Mouse (Mus musculus) cerebellum, postnatal 36 days (tissue): ENCODE results near the gene Cux1.
A peak's percentile ranks its signal among the peaks of the same experiment; 100 is the strongest.

ENCODE experiments used
- DNase-seq, 2 experiments: peaks; one replicate each; pipeline ENCODE4 v3.0.0; 2021 to 2022; ENCODE audit warnings: mixed read lengths in 2 of 2

Cux1 gene

DNA sequence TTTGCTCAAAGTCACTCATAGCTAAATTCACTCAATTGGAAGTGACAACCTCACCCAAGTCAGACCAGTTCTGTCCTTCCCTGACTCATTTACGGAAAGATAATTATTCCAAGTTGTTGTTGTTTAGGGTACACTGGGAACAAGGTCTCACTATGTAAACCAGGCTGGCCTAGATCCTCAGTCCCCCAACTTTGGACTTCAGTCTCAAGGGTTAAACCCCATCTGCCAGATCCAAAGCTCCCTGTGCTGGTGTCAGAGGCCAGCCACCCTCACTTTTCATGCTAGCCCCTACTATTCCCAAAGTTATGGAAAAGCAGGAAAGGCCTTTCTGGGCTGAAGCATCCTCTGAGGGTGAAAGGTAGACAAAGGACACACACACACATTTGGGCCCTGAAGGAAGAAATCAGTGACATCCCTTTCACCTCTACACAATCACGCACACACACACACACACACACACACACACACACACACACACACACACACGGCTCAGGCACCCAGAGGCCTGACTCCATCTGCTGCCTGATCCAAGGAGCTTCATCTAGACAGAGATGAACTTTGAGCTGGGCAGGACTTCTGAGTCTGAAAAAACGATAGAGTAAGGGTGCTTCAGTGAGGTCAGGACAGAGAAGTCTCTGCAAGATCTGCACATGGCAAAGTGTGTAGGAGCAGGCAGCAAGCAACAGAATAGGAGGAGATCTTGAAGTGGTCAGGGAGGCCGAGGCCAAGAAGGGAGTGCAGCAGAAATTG, 31.1 kb downstream of the Cux1 start:
- no peak for DNase-seq

DNA sequence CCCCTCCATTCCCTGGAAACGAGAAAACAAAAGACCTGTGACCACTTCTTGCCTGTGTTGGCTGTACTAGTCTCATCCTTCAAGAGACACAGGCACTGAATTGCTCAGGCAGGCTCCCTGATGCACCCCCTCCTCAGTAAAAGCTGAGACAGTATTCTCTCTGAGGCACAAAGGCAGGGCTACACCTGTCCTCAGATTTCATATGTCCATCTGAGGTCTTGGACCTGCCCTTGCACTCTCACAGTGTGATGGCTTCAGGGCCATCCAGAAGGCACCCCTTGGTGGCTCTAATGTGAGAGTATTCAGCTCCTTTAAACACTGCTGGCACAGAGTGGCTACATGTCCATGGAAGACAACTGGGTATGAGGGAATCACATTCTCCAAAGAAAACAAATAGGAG, 32.1 kb downstream of the Cux1 start:
- DNase-seq, result no peak

DNA sequence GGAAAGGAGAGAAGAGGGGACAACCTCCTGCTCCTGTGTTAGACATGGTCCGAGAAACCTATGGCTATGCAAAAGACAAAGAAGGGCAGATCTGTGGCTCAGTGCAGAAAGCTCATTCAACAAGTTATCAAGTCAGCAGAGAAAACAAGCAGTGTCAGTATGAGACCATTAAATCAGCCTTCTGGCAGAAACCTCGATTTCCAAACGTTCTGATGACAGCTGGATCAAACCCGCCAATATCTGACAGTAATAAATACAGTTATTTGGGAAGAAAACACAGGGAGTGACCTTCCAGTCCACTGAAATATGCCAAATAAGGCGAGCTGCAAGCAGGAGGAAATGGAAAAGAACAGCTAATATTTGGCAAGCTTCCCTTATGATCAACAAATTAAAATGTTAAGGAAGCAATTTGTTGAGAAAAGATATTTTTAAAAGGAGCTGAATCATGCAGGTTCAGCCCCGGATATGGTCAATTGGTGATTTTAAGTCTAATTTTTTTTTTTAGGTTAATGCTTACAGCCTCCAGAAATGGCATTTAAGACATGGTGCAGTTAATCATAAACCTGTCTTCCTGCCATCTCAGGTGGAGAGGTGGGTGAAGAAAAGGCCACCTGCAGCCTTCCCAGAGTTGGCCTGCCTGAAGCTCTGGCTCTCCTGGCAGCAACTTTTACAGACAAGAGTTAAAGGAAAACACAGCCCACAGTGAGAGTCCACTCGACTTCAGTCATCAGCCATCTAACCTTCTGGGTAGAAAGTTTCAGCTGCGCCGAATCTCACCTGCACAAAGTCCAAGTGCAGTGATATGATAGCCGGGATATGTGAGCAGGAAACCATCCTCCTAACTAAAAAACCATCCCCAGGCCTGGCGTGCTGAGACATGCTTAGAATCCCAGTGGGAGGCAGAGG, 33.7 kb downstream of the Cux1 start:
- no peak for DNase-seq

DNA sequence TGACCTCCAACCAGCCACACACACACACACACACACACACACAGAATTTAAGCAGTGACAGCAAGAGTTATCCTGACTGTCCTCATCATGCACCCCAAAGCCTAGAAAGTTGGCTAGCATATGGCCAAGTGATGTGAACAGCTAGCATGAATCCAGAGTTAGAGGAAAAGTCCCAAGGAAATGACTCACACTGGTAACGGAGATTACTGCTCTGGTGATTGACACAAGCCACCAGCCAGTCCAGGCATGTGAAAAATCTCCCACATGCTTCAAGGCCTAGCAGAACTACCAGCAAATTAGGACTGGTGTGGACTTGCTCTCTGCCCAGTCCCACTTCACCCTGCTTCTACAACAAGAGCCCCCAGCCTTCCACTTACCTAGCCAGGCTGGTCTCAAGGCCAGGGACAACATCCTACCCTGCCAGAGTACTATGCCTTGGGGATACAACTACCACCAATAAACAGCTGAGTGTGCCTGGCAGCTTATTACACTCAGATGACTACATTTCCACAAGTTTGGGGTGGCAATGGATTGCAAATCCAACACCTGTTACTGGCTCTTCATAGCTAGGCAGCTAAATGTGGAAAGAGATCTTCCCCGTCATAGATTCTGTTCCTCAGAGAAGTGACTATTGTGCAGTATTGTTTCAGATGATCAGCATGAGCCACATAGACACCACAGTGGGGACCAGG, 35.5 kb downstream of the Cux1 start:
- no peak for DNase-seq

DNA sequence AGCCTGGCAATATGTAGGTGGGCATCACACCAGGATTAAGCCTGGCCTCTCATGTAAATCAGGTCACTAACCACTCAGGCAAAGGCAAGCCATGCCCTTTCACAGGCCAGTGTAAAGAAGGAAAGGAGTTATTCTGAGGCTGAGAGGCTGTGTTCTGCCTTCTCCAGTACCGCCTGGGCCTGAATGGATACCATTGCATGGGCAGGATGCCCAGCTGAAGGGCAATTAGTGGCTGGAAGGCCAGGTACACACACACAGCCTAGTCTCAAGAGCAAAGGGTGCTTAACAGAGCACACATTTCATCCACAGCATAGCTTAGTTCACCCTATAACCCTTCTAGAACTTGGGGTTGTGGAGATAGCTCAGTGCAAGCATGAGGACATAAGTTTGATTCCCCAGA, 36.4 kb downstream of the Cux1 start:
- peak in 1 of 2 experiments; percentile 33 for DNase-seq

DNA sequence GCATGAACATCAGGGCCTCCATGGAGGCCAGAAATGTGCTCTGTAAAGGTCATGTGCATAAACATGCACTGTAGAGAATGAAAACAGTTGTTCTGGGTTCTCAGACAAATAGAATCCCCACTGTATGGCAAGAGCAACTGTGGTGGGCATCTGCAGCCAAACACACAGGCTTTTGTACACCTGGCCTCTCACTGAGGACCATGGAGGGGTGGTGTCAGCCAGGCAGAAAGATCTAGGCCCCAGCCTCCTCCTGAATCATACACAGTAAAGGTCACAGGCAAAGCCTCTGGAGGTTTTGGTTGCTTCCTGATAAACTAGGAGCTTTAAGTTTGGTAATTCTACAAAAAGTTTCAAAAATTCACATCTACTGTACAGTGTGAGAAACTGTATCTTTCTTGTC, 38.1 kb downstream of the Cux1 start:
- DNase-seq, result no peak

DNA sequence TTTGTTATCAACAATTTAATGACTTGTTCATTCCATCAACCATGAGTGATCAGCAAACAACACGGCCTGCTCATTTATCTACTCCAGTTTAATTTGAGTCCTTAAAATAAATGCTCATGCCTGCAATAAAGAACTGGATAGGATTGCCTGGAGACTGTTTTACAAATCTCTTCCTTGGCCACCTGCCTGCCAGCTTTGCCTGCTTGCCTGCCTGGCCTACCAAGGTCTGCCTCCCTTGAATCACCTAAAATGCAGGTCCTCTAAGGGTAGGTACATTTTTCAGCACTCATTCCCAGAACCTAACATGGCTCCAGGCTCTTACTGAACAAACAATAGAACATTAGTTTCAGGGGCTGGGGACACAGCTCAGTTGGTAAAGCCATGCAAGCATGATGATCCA, 39.4 kb downstream of the Cux1 start:
- peak; percentile 29 to 42 for DNase-seq

DNA sequence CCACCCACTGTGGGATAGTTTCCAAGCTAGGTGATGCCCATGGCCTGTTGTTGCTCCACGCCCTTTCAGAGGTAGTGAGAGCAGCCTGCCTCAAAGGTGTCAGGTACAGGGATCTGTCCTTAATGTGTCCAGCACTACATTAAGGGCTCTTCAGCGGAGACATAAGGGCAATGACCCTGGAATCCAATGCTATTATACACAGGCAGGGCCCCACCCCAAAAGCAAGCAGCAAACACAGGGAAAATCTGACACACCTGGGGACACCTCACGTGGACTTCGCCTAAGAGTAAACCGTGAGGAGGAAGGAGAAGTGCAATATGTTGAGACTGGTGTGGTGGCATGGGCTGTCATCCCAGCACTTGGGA, 40.8 kb downstream of the Cux1 start:
- DNase-seq, result no peak

DNA sequence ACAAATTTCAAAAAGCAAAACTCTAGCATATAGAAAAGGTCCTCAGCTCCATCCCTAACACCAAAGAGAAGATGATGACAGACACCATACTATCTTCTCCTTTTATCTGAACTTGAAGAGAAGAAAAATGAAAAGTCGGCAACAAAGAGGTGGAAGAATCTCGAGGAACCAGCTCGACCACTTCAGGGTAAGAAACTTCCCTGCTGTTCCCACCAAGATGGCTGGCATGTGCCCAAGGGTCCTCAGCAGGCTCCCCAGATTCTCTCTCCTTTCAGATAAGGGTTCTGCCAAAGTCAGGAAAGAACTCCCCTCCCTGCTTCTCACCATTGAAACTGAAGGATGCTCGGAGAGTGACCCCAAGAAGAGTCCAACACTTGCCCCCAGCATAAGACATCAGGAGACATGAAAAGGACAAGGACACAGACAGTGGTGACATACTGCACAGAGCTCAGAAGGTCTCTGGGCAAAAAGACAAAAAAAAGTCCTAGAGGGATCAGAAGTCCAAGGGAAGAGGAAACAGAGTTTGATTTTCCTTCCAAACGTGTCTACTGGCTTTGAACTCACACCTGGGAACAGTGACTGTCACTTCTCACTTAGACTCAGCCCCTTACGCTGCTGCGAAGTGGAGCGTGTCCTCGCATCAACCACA, 41.3 kb downstream of the Cux1 start:
- no peak for DNase-seq

DNA sequence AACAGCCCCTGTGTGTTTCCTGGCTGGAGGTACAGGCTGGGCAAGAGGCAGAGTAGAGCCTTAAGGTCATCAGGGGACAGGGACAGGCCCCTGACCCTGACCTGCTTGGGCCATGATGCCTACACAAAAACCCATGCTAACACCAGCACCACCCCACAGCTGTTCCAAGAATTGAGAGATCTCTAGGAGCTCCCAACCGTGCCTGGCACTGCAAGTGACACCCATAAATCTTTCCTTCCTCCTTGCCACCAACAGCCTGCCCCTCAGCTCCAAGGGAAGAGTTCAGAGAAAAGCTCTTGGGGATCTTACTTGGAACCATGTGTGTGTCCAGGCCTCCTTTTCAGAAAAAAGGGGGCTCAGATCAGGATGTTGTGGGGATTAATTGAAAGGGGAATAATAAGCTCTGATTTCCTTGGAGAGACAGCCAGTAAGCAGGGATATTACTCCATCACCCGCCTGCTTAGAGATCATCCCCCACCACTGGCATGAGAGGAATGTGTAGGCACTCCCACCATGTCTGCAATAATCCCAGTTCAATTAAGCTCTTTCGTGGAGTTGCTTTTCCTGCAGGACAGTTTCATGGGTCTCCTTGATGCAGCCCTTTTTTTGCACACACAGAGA, 44.3 kb downstream of the Cux1 start:
- DNase-seq, result no peak

DNA sequence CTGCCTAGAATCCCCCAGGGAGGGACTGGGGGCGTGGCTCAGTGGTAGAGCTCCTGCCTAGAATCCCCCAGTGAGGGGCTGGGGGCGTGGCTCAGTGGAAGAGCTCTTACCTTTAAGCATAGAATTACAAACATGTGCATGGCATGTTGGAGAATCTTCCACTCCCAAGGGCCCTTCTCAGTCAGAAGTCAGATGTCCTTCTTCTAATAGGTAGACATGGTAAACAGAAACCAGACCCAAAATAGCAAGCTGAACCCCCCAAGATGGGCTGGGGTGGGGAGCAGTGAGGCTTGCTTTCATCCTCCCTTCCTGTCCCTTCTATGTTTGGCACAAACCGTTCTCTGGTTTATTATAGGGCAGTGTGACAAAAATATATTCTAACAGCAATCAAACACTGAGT, 45.6 kb downstream of the Cux1 start:
- DNase-seq, result no peak

DNA sequence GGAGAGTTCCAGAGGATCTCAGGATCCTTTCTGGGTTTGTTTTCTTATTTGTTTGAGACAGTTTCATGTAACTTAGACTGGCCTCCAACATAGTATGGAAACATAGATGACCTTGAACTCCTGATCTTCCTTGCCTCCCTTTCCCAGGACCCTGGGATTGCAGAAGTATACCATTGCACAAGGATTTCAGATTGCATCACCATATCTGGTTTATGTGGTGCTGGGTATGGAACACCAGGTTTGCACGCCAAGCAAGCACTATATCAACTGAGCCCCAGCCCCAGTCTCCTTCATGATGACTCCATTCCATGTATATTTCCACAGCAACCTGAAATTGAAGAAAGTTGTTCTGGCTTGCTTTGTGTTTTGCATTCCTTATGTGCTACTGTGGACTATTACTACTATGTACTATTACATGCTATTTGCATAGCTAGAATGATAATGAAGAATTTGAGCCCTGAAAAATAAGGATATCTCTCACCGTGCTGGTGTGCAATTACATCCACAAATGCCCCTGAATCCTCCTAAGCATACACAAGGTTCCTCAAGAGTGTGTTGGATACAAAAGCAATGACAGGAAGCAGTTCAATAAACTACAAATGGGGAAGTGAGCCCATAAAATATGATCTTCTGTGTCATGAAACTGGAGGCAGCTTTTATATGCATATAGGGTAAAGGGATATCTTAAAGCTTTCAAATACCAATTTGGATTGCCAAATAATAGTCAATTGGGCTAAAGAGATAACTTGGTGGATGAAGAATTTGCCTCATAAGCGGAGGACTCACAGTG, 48.4 kb downstream of the Cux1 start:
- no peak for DNase-seq

DNA sequence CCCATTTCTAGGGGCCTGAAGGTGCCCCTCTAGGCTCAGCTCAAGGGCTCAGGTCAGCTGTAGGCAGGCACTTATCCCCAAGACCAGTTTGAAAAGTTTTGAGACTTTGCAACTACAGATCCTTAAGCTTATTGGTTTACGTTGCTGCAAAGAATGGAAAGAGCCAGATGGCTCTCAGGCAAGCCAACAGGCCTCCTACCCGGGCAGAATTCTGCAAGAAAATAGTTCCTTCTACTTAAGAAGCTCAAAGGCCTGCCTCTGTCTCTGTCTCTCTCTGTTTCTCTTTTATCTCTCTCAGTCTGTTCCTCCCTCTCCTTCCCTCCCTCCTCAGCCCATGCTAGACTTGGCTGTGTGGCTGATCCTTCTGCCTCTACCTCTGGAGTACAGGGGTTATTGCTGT, 49.8 kb downstream of the Cux1 start:
- DNase-seq, result no peak

DNA sequence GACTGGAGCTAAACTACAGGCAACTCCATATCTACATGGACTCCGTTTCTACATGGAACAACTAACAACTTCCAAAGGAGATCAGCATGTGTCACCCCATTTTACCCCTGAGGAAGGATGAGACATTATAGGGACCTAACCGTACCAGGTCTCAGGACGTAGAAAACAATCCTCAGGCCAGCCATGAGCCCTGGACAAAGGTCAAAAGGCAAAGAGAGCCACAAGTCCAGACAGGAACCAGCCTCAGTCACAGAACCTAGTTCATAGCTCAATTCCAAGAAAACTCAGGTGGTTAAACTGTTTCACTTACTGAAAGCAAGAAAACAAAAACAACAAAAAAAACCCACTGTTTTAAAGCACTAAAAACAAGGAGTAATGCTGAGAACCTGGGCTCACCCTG, 50.7 kb downstream of the Cux1 start:
- no peak for DNase-seq

DNA sequence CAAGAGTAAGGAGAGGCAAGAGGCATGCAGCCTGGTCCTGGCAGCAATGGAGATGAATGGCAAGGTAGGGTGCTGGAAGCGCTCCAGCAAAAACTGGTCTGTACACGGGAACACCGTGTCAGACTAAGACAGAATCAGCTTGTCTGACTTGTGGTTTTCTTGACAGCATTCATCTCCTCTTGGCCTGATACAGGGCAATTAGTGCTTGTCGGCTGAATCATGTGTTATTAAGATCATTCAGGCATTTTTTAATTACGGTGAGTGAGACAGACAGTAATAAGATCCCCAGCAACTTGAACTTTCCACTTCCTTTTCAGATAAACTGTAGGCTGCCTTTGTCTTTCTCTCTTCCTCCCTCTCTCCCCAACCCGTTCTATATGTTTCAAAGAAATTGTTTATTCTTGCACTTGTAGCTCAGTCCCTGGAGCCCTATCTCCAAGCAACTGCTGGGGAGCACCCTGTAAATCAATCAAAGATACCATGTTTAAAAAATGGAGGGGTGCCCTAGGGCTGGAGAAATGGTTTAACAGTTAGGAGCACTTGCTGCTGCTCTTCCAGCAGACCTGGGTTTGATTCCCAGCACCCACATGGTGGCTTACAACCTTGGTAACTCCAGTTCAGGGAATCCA, 53.1 kb downstream of the Cux1 start:
- peak; percentile 67 to 74 for DNase-seq

DNA sequence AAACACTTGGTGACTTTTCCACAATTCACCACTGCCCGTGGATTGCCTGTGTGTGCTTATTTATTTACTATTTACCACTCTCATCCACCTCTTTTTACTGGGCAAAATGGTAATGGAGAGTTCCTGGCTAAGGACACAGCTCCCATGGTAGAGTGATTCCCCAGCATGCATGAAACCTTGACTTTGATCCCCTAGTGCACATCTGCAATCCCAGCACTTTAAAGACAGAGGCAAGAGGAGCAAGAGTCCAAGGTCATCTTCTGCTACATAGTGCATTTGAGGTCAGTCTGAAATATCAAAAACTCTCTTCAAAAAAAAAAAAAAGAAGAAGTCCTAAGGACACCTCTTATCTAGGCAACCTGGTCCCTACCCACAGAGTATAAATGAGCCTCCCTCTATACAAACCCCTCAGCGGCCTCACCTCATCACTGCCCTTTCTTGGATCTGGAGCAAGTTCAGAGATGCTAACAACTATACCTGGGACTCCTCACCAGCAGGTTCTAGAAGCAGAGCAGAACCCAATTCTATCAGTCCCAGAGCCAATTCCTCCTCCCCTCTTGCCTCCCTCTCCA, 55.1 kb downstream of the Cux1 start:
- DNase-seq, result no peak

DNA sequence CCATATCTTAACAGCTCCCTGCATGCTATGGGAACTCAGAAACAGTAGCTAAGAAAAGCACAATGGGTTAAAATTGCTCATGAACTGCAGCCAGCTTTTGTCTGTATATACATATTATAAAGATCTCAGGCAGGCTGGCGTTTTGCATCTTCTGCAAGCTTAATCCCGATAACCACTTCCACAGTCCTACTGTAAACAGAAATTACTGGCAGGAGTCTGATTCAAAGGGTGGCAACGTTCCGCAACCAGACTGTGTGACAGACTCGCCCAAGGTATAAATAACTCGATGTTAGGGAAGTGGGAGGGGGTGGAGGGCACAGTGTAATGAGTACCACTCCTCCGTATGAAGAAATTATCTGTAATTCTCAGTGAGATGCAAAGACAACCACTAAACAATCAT, 55.9 kb downstream of the Cux1 start:
- DNase-seq, result no peak

DNA sequence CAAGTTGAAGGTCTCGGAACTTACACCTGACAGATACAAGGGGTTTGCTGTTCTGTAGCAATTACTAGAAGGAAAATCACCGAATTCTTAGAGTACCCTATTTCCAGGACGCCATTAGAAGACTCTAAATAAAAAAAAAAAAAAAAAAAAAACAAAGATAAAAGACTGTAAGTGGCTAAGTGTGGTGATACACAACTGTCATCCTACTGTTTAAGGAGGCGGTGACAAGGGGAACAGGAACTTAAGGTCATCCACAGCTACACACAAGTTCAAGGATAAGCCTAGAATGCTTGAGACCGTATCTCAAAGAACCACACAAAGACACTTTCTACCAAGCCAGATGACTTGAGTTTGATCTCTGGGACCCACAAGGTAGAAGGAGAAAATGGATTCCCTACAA, 56.7 kb downstream of the Cux1 start:
- no peak for DNase-seq

DNA sequence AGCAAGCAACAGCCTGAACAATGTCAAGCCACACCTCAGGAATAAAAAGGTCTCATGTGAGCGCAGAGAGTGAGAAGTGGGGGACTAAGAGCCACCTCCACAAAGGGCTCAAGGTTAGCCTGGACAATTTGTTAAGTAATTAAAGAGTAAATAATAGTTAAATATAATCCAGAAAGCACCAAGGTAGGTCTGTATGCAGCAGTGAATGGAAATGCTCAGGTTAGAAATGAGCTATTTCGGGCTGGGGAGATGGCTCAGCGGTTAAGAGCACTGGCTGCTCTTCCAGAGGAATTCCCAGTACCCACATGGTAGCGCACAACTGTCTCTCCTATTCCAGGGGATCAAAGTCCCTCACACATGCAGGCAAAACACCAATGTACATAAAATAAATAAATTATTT, 59.7 kb downstream of the Cux1 start:
- no peak for DNase-seq

DNA sequence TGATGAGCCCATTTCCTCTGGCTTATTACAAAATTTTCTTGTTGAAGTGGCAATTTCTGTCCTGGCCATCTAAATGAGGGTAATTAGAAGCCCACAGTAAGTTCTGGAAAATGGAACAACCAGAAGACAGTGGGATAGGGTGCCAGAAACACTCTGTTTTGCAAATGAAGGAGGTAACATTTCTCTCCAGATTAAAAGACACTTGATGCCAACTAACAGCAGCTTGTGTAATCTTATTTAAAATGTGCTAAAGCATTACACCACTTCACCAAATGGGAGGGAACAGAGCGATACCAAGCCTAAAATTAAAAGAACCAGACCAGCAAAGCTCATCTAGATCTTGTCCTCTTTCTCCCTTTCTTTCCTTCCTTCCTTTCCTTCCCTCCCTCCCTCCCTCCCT, 61.0 kb downstream of the Cux1 start:
- no peak for DNase-seq

DNA sequence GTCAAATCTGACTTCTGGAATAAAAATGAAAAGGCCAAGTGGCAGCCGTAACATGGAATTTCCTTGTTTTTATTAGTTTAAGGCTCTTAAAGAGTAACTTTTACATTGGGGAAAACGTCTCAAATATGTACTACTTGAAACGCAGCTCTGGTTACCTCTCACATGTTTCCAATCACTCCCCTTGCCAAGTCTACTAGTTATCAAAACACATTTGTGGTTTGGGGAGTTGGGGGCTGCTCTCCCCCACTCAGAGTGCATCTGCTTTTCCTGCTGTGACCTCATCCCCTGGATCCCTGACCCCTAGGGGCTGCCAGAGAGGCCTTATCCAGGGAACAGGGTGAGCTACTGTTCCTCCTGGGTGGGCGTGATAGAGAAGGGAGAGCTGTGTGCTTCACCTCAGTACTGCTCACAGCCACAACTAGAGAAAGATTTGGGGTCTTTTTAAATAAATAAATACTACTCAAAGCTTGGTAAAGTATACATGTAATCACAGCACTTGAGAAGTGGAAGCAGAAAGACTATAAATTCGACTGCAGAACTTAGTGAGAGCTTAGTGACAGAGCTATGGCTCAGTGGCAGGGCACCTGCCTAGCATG, 64.7 kb downstream of the Cux1 start:
- DNase-seq, result no peak
